Mouse (Mus musculus) cortical plate, adult 2 months (tissue): ENCODE data around the gene Rai14. TPM values are rescaled to one million over a fixed set of nuclear protein-coding genes. Genes with fewer than 3 reads are reported as not detected.

Experiments used
- H3K27ac ChIP-seq: fragments of 200-500 bp; 2 replicates; pipeline ENCODE4 v1.5.1; 2012; ENCODE audit warnings: low read length, control low read depth, inconsistent platforms; ENCODE audit not compliant: insufficient read depth
- H3K4me1 ChIP-seq: fragments of 200-500 bp; 2 replicates; pipeline ENCODE4 v1.6.1; 2011; ENCODE audit warnings: low read length; ENCODE audit not compliant: control insufficient read depth, insufficient read depth
- H3K4me3 ChIP-seq: fragments of 200-500 bp; 2 replicates; pipeline ENCODE4 v1.5.1; 2011; ENCODE audit warnings: mild to moderate bottlenecking, low read length, control low read depth; ENCODE audit not compliant: insufficient read depth
- CTCF ChIP-seq: fragments of 200-500 bp; IDR thresholded peaks from 2 replicates; pipeline ENCODE4 v1.5.1; 2011; ENCODE audit warnings: mild to moderate bottlenecking, control low read depth, low read length; ENCODE audit not compliant: insufficient read depth; ENCODE audit errors: extremely low read depth
- POLR2A ChIP-seq: fragments of 200-500 bp; IDR thresholded peaks from 2 replicates; pipeline ENCODE4 v1.6.1; 2011; ENCODE audit warnings: mild to moderate bottlenecking, low read length, control low read depth; ENCODE audit not compliant: insufficient read depth; ENCODE audit errors: extremely low read depth
- polyA plus RNA-seq: library from polyadenylated mRNA; depleted of rRNA; stranded (reverse); fragments of >200 nt; gene quantifications from 2 replicates; pipeline ENCODE4 v1.2.3, GENCODE M21; 2012

The Rai14 gene
- polyA plus RNA-seq, 1 experiment, result 8.1 TPM

DNA sequence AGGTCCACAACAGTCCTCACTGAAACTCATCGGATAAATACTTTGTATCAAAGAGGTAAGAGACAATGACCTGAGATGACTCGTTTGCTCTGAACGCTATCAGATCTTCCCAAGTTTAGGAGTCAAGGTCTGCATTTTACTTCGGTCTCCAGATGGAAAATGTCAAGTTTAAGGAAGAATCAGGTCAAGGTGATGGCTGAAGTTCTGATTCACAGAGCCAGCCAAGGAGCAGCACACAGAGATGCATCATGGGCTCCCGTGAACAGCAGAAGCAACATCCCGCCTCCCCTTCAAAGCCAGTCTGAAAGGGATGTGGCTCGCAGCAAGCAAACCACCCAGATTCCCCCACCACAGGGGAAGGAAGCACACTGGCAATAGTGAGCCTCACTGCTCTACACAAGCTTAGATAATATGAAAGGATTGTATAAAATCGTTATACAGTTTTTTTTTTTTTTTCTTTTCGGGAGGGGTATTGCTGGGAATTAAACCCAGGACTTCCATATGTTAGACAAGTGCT, 30.7 kb downstream of the Rai14 start:
- no peak for TF ChIP-seq CTCF
- TF ChIP-seq POLR2A, result no peak
- Histone ChIP-seq H3K4me3 (no peak overlapping the region), H3K4me1 (no peaks in the 10 kb centered on the region; the same call in none of the 2 replicates), H3K27ac (no peak overlapping the region)

DNA sequence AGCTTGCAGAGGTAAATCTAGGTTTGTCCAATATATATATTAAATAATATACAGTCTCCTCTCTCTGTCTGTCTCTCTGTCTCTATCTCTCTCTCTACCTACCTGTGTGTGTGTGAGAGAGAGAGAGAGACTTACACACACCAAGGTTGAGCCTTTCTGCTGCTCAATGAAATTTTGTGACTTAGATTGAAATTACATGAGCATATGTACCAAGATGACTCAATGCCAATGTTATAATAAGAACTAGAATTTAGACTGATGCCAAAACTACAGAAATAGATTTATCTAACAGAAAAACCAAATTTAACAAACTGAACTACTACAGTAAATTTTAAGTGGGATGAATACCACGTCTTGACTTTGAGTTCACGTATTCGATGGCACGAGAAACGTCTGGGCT, 33.9 kb downstream of the Rai14 start:
- TF ChIP-seq POLR2A (no peak), CTCF (no peak)
- Histone ChIP-seq H3K4me1 (peaks cover 2% of the 10 kb centered on the region), H3K4me3 (no peak overlapping the region), H3K27ac (no peak overlapping the region)

DNA sequence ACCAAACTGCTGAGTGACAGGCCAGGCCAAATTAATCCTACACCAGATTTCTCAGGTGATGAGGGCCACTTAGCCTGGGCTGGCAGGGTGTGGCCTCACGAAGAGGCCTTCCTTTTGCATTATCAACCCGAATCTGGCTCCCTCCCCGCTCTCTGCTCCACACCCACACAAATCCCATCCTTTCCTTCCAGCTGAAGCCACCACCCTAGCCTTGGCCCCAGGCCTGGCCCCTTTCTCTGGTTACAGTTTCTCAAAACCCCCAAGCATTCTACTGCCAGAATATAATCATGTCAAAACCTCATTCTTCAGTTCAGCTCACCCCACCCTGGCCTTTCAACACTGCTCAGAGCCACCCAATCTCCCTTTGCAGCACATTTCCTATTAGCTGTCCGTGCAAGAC, 34.9 kb downstream of the Rai14 start:
- H3K27ac ChIP-seq, result no peak overlapping the region
- H3K4me1 ChIP-seq, result peaks cover 2% of the 10 kb centered on the region
- TF ChIP-seq POLR2A (no peak), CTCF (no peak)
- no peak overlapping the region for H3K4me3 ChIP-seq

DNA sequence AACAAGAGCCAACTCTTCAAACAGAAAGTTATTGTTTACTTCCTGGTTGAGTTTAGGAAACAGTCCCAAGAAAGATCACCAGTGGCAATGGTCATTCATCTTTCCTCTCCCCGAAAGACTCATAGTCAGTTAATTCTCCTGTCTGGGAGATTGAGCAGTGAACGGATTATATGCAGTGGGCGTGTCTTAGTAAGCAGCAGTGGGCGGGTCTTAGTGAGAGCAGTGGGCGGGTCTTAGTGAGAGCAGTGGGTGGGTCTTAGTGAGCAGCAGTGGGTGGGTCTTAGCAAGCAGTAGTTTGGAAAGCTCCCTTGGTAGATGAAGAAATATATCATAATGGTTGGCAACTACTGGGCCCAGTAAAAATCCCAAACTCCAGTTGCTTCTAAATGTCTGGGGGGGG, 38.6 kb downstream of the Rai14 start:
- no peak for TF ChIP-seq CTCF
- no peak for TF ChIP-seq POLR2A
- Histone ChIP-seq H3K4me1 (peaks cover 4% of the 10 kb centered on the region; the same call in 1 of the 2 replicates), H3K27ac (no peak overlapping the region), H3K4me3 (no peak overlapping the region)

DNA sequence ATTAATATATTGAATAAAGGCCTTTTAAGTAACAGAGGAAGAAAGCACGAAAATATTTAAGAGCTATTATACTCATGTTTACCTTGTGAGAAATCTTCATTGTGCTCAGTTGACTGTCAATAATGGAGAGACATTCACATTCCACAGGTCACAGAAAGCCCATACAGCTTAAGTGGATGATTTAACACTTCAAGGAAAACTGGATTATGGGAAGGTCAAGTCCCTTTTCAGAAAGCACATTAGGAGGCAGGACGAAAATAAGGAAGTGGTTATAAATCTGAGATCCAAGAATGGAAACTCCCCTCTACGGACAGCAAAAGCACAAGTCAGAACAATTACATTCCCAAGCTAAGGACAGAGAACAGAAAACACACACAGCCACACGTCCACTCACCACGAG, 41.5 kb downstream of the Rai14 start:
- Histone ChIP-seq H3K4me3 (no peak overlapping the region), H3K27ac (no peak overlapping the region), H3K4me1 (peaks cover 4% of the 10 kb centered on the region; the same call in 1 of the 2 replicates)
- TF ChIP-seq POLR2A (no peak), CTCF (no peak)

DNA sequence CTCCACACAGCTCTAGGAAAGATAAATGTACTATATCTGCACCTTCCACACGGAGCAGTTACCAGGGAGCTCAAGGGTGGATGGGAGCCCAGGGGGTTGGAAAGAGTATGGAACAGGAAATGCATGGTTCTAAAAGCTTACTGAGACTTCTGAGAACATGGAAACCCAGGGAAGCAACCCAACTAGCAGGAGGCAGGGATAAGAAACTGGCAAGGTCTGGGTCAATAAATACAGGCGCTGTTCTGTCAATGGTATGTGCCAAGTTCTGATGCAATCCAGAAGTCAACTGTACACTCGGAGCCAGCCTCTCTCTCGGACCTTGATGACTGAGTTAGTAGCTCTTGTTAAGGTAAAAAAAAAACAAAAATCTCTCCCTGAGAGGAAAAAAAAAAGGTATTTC, 42.6 kb downstream of the Rai14 start:
- no peak overlapping the region for H3K27ac ChIP-seq
- peaks cover 2% of the 10 kb centered on the region; the same call in 1 of the 2 replicates for H3K4me1 ChIP-seq
- no peak for TF ChIP-seq POLR2A
- no peak for TF ChIP-seq CTCF
- no peak overlapping the region for H3K4me3 ChIP-seq

DNA sequence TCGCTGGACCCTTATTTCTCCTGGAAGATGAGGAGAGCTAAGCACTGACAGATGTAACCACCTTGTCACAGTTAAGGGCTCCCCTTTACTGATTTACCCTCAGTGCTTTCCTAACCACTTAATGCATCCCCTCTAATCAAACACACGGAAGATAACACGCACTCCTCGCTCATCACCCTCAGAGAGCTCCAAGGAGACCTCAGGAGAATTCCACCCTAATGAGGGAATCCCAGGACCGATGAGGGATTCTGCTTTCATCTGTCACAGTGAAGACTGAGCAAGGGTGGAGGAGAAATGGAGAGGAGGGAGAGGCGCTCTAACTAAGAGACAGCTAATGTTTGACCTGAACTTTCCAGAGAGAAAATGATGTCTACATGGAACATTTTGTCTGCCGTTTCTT, 44.3 kb downstream of the Rai14 start:
- TF ChIP-seq POLR2A (no peak), CTCF (no peak)
- Histone ChIP-seq H3K4me3 (no peak overlapping the region), H3K4me1 (peaks cover 2% of the 10 kb centered on the region; the same call in 1 of the 2 replicates), H3K27ac (no peak overlapping the region)

DNA sequence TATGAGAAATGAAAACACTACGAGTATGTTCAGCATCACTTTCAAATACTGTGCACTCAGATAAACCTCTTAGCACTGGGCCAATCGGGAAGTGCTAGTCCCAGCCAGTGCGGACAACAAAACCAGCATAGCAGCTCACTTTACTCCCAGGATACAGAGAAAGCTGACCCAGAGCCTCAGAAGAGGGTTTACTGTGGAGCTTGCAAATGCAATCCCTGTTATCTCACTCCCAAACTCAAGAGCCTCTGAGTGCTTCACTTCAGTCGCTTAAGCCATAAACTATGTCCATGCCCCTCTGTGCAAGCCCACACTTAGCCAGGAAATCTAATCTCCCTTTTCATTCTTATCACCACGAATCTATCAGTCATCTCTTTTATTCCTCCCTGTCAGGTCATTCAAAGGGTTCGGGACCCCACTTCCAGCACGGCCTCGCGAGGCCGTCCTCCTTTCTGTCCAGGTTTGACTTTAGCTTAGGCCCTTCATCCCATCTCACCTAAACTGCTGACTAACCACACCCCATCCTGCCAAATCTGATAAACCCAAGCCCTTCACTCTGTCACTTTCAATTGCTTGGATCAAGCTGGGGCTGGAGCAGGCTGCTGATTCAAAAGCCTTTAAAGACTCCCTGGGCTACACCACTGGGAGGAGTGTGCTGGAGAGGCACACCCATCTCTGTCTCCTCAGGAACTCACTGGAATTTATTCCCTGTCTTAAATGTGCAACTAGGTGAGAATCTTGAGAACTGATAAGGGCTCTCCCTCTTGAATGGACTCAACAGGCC, 46.1 kb downstream of the Rai14 start:
- H3K4me1 ChIP-seq, result peaks cover 2% of the 10 kb centered on the region; the same call in 1 of the 2 replicates

DNA sequence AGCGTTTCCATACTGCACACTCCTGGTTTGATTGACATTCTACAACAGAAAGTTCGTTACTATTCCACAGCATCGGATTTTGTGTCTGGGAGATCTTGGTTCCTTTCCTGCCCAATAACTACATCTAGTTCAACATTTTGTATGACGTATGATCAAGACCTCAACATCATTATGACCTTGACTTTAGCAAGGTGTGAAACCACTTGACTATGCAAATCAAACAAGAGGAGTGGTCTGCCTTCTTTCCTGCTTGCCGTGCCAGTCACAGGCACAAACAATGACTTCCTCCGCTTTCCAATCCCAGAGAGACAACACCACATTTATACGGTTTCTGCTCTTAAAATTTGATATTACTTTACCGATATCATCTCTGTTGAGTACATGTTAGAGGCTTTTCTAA, 48.6 kb downstream of the Rai14 start:
- no peak overlapping the region for H3K4me3 ChIP-seq
- H3K27ac ChIP-seq, result no peak overlapping the region
- TF ChIP-seq POLR2A, result no peak
- no peak for TF ChIP-seq CTCF
- no peaks in the 10 kb centered on the region for H3K4me1 ChIP-seq

More for the DNA sequence above, 46.1 kb downstream of the Rai14 start:
- TF ChIP-seq POLR2A (no peak), CTCF (no peak)
- no peak overlapping the region for H3K27ac ChIP-seq
- no peak overlapping the region for H3K4me3 ChIP-seq

DNA sequence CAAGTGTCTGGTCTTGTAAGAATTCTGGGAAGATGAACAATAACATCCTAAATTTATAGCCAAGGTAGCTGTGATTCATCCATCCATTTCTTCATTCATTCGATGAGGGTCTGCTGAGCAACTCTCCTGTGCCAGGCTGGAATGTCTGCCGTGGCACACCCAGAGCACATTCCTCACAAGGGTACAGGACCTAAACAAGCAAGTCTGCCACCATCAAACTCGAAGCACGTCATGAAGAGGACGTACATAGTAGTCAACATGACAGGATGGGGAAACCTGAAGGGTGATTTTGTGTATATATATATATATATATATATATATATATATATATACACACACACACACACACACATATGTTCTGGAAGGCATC, 49.9 kb downstream of the Rai14 start:
- no peak for TF ChIP-seq CTCF
- TF ChIP-seq POLR2A, result no peak
- Histone ChIP-seq H3K27ac (no peak overlapping the region), H3K4me1 (no peaks in the 10 kb centered on the region), H3K4me3 (no peak overlapping the region)
